Mouse (Mus musculus): Measurements from ENCODE around the gene Nnat.

The Nnat gene

GRCm38 (mm10) chr2:157605025-157605675 is 45.3 kb downstream of the Nnat start:
- DNase-seq = peak; percentile 81

- no peak for DNase-seq
These were observed 47.8 kb downstream of the Nnat start for GRCm38 (mm10) chr2:157607542-157608236.

- DNase-seq = no peak
These were observed 51.9 kb downstream of the Nnat start for GRCm38 (mm10) chr2:157611735-157612134.
